ENCODE assay signal across 24 mouse cellular contexts in genomic region chr1:172258314-172258713, GRCm38 (mm10). TPM values are rescaled to one million over a fixed set of nuclear protein-coding genes. Genes with fewer than 3 reads are reported as not detected.
DNase-seq lines count a peak whose midpoint lies in the region; ATAC-seq and TF ChIP-seq lines count a peak whose summit lies in the region.
"Had no signal": no experiment of that assay in that cellular context is flagged by ENCODE, and none has a peak within 500 bp of the region (broad histone marks: within the 10 kb centered on the region; RNA-seq: fewer than 3 reads in every experiment).

Gene Atp1a4, minus strand, starts transcription at chr1:172258414.

- no peaks in the 10 kb centered on the region for H3K9me3 ChIP-seq in forebrain, embryonic 10.5 days
- no peaks in the 10 kb centered on the region for H3K9me3 ChIP-seq in forebrain, embryonic 14.5 days (replicated peaks; ENCODE audit: control insufficient read depth, low read length)
- no peaks in the 10 kb centered on the region for H3K9me3 ChIP-seq in kidney, embryonic 14.5 days (ENCODE audit: control insufficient read depth, low read length)
- H3K9me3 ChIP-seq: G1E had no signal

- no peaks in the 10 kb centered on the region for H3K36me3 ChIP-seq in forebrain, embryonic 10.5 days (replicated peaks)
- H3K36me3 ChIP-seq in forebrain, embryonic 14.5 days (ENCODE audit: control insufficient read depth, insufficient read depth, low read length) = no peaks in the 10 kb centered on the region
- H3K36me3 ChIP-seq in kidney, embryonic 14.5 days (ENCODE audit: control insufficient read depth, insufficient read depth, low read length) = no peaks in the 10 kb centered on the region
- H3K36me3 ChIP-seq in testis, adult 2 months (ENCODE audit: control insufficient read depth, insufficient read depth, low read length) = no peaks in the 10 kb centered on the region
- H3K36me3 ChIP-seq: G1E had no signal

- H3K4me3 ChIP-seq in forebrain, embryonic 10.5 days = no peak within 1 kb of the TSS
- no peak within 1 kb of the TSS for H3K4me3 ChIP-seq in forebrain, embryonic 14.5 days (ENCODE audit: low read depth, low read length)
- H3K4me3 ChIP-seq in kidney, embryonic 14.5 days (ENCODE audit: low read length) = no peak within 1 kb of the TSS
- peak within 1 kb of the TSS; percentile 91 for H3K4me3 ChIP-seq in testis, adult 2 months (ENCODE audit: control insufficient read depth, low read depth, low read length)

- 88% methylated on average over 6 of the region's 6 CpGs for WGBS in forebrain, embryonic 10.5 days
- WGBS in forebrain, embryonic 14.5 days = 89% methylated on average over 6 of the region's 6 CpGs
- 86% methylated on average over 6 of the region's 6 CpGs for WGBS in kidney, embryonic 14.5 days

- H3K9ac ChIP-seq in forebrain, embryonic 14.5 days (ENCODE audit: low read length) = no peak within 1 kb of the TSS
- H3K9ac ChIP-seq in kidney, embryonic 14.5 days (ENCODE audit: low read depth, low read length) = no peak within 1 kb of the TSS

- H3K4me2 ChIP-seq in forebrain, embryonic 14.5 days (ENCODE audit: low read length) = no peak within 1 kb of the TSS
- H3K4me2 ChIP-seq in kidney, embryonic 14.5 days (replicated peaks; ENCODE audit: low read depth, low read length) = no peak within 1 kb of the TSS

- H3K27me3 ChIP-seq in forebrain, embryonic 10.5 days (ENCODE audit: poor library complexity, severe bottlenecking) = no peaks in the 10 kb centered on the region
- no peaks in the 10 kb centered on the region for H3K27me3 ChIP-seq in forebrain, embryonic 14.5 days (replicated peaks; ENCODE audit: control insufficient read depth, insufficient read depth, low read length)
- H3K27me3 ChIP-seq in kidney, embryonic 14.5 days (ENCODE audit: control insufficient read depth, insufficient read depth, low read length) = no peaks in the 10 kb centered on the region
- H3K27me3 ChIP-seq in testis, adult 2 months (ENCODE audit: control insufficient read depth, insufficient read depth, low read length) = no peaks in the 10 kb centered on the region
- H3K27me3 ChIP-seq: CH12.LX, Patski had no signal

- peak; percentile 86; the same call in 1 of the 2 replicates for TF ChIP-seq POLR2A in testis, adult 2 months (IDR thresholded peaks at IDR 0.05; ENCODE audit: control insufficient read depth, low read depth, low read length)

- H3K27ac ChIP-seq in forebrain, embryonic 10.5 days = 0 out of 2 replicates have a peak within 1 kb of the TSS, but pooled peaks have one; percentile 35
- no peak within 1 kb of the TSS for H3K27ac ChIP-seq in forebrain, embryonic 14.5 days (ENCODE audit: low read depth, low read length)
- H3K27ac ChIP-seq in kidney, embryonic 14.5 days (ENCODE audit: low read depth, low read length) = no peak within 1 kb of the TSS
- H3K27ac ChIP-seq in testis, adult 2 months (ENCODE audit: control insufficient read depth, insufficient read depth, low read depth, low read length) = peak within 1 kb of the TSS; percentile 61

- no peak for DNase-seq in forebrain, embryonic 10.5 days (ENCODE audit: extremely low spot score, low spot score)
- DNase-seq in forebrain, embryonic 14.5 days (ENCODE audit: low spot score) = no peak
- DNase-seq in kidney, postnatal 10 days = no peak
- no peak for DNase-seq in testis, postnatal 10 days (ENCODE audit: low spot score)
- no peak for DNase-seq in cerebellum, adult 9-10 months
- DNase-seq: adrenal gland, adult 2 months; adrenal gland, adult 8-10 months; adrenal gland, postnatal 10 days; adrenal gland, postnatal 14 days; adrenal gland, postnatal 25 days; adrenal gland, postnatal 36 days; B cell, adult 2 months; cerebellum, adult 11 months; cerebellum, adult 11-12 months had no signal

- no peak for TF ChIP-seq CTCF in testis, adult 2 months (IDR thresholded peaks at IDR 0.05; ENCODE audit: control insufficient read depth, insufficient read depth, insufficient replicate concordance, low read depth, low read length)

- no peak for ATAC-seq in forebrain, embryonic 14.5 days
- ATAC-seq in kidney, embryonic 14.5 days (ENCODE audit: low FRiP score, low TSS enrichment) = 0 out of 2 replicates have a peak, but pooled peaks have one; percentile 4
- ATAC-seq in erythroblast, adult 5-6 weeks (replicated peaks; ENCODE audit: low FRiP score, poor library complexity, severe bottlenecking) = peak; percentile 39; the same call in 1 of the 2 replicates
- ATAC-seq: activated CD4-positive, CD25-positive, alpha-beta regulatory T cell, adult 4 months; CD4-positive, CD25-positive, alpha-beta regulatory T cell, adult 4 months; Patski had no signal

- peaks cover 30% of the 10 kb centered on the region for H3K4me1 ChIP-seq in forebrain, embryonic 10.5 days
- no peaks in the 10 kb centered on the region for H3K4me1 ChIP-seq in forebrain, embryonic 14.5 days (ENCODE audit: control insufficient read depth, insufficient read depth, low read length)
- H3K4me1 ChIP-seq in kidney, embryonic 14.5 days (ENCODE audit: control insufficient read depth, insufficient read depth, low read length) = no peaks in the 10 kb centered on the region
- no peaks in the 10 kb centered on the region for H3K4me1 ChIP-seq in testis, adult 2 months (ENCODE audit: control insufficient read depth, insufficient read depth, low read length)

RNA-seq across cellular contexts. Expression of gene Atp1a4, which starts in this region (rescaled TPM):
- not detected in 2 replicates for polyA plus RNA-seq in forebrain, embryonic 10.5 days (2016; fragmentation: Nextera tagmentation; extraction: Ambion mirVana)
- 0.08 and 0.12 TPM in 2 replicates for polyA plus RNA-seq in forebrain, embryonic 14.5 days (2014; fragmentation: Nextera tagmentation; extraction: Ambion mirVana)
- not detected in 2 replicates for polyA plus RNA-seq in kidney, embryonic 14.5 days (2014; fragmentation: Nextera tagmentation; extraction: Ambion mirVana)
- 322 and 331 TPM in 2 replicates for polyA plus RNA-seq in testis, adult 2 months (2012; rRNA removed)
- not detected in 2 replicates for total RNA-seq in erythroblast, adult 5-6 weeks (2015; ENCODE audit: low replicate concordance)
- total RNA-seq in erythroblast, adult 5-6 weeks (2017; ENCODE audit: low replicate concordance) = not detected in 2 replicates
- total RNA-seq: CH12.LX, MEL had no signal
- polyA plus RNA-seq: activated CD4-positive, CD25-positive, alpha-beta regulatory T cell, adult 4 months; C2C12; CD4-positive, CD25-positive, alpha-beta regulatory T cell, adult 4 months; G1E had no signal

Comparison
In these comparisons a context has a peak if more than half of its experiments do, and no peak if none do; other contexts are left out.
1. RNA of gene Atp1a4 (polyA plus RNA-seq): 322 to 331 TPM in testis, adult 2 months; 0.08 to 0.12 TPM in forebrain, embryonic 14.5 days, not detected in kidney, embryonic 14.5 days and not detected in forebrain, embryonic 10.5 days; every median in the first group is over 100 times any median in the second.
2. H3K27ac ChIP-seq: peak in forebrain, embryonic 10.5 days (single experiment) and testis, adult 2 months (single experiment); none in forebrain, embryonic 14.5 days (single experiment) and kidney, embryonic 14.5 days (single experiment).
3. Peak in ATAC-seq in kidney, embryonic 14.5 days; RNA of the gene not detected or under 1 TPM.
4. Peak in ATAC-seq in erythroblast, adult 5-6 weeks; RNA of the gene not detected or under 1 TPM.